Mouse (Mus musculus) bone marrow, adult 2 months (tissue): Measurements from ENCODE around the gene Ms4a2.

ENCODE experiments used
- CTCF ChIP-seq: fragments of 200-500 bp; IDR thresholded peaks from 2 replicates; pipeline ENCODE4 v1.5.1; 2011; ENCODE audit warnings: low read length, control low read depth; ENCODE audit not compliant: control insufficient read depth, insufficient read depth
- POLR2A ChIP-seq: fragments of 200-500 bp; IDR thresholded peaks from 2 replicates; pipeline ENCODE4 v1.6.1; 2011; ENCODE audit warnings: low read depth, mild to moderate bottlenecking, control low read depth, low read length, borderline replicate concordance; ENCODE audit not compliant: control insufficient read depth

DNA sequence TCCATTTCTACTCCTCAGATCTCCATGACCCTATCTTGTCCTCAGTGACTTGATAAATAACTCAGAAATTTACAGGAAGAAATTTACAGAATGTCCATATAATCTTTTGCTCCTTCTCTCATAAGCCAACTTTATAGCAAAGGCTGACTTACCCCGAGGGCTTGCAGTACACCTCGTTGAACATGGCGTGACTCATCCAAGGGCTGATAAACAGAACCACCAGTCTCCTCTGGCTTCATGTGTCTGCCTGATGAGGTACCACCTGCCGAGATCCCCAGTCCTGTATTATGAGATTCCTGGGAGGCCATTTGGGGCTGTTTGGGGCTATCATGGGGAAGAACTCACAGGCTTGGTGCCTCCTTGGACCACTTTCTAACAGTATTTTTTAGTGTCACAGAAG lies 15.5 kb upstream of the Ms4a2 start:
- TF ChIP-seq POLR2A (no peak), CTCF (no peak)
